Mouse (Mus musculus) urinary bladder, postnatal 36 days (tissue): Measurements from ENCODE around the gene C1s2.
"Not testable (repeated sequence)": the region's sequence is repeated elsewhere in the genome, so short reads cannot be mapped to it uniquely, and the experiment has no call there.

Experiments
- DNase-seq, 2 experiments: peaks; one replicate each; pipeline ENCODE4 v3.0.0; 2022; ENCODE audit warnings: low spot score in 2 of 2, mixed read lengths in 1 of 2

Gene C1s2

DNA sequence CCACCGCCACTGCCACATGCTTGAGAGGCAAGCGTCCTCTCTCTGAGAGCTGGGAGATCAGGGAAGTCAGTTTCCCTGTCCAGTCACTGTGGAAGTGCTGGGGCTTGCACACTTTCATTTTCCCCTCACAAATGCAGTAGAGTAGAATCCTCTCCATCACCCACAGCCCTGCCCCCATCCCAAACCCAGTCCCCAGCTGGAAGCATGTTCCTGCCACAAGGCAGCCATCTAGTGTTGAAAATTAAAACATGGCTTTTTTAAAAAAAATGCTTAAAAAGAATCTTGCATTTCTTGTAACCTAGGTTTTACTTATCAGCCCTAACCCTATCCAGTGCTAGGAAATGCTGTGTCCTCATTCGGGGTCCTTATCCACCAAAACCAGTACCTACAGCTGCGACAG, 4.2 kb upstream of the C1s2 start:
- DNase-seq, result no peak

DNA sequence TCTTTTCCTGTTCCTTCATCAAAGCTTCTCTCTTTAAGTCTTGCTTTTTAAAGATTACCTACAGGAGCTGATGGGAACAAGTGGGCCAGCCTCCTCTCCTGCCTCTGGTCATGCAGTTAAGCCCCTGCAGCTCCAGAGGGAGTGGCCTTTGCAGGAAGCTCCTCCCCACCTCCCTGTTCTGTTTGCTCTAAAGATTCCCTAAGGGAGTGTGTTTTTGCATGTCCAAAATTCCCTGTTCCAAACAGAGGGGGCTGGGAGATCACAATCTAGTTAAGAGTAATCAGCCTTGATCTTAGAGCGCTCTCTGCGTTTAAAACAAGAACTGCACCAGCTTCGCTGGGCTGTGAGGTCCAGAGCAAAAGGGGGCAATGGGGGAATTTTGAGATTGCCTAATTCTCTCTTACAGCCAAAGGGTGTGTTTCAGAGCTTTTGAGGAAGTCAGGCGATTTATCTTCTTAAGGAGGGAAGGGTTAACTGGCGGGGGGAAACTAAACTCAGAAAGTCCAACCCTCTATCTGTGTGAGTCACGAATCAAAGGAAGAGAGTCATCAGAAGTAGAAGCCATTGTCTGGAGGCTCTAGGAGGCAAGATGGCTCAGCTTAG, 1.1 kb upstream of the C1s2 start:
- DNase-seq, result not testable (repeated sequence)

DNA sequence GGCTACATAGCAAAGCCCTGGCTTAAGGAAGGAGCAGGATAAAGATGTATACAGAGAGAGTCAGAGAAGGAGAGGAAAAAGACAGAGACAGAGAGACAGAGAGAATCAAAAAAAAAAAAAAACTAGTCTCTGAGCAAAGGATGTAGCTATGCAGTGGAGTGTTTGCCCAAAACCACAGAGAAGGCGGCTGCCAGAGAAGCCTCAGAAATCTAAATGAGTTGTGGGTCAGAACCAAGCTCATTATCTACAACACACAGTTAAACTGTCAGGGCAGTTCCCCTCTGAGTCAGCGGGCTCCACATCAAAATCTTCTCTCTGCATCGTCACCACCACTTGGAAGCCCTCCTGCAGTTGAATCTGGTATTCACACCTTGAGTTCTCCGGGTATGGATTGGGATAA, 5.1 kb downstream of the C1s2 start:
- DNase-seq, result no peak

- DNase-seq, result not testable (repeated sequence)
Measured at GRCm38 (mm10) chr6:124626184-124626583, 9.7 kb downstream of the C1s2 start.

- no peak for DNase-seq
Measured at GRCm38 (mm10) chr6:124625612-124626011, 10.3 kb downstream of the C1s2 start.

- DNase-seq, result no peak
Measured at GRCm38 (mm10) chr6:124602031-124602430, 33.9 kb downstream of the C1s2 start.

- no peak for DNase-seq
Measured at GRCm38 (mm10) chr6:124593121-124593520, 42.8 kb downstream of the C1s2 start.

DNA sequence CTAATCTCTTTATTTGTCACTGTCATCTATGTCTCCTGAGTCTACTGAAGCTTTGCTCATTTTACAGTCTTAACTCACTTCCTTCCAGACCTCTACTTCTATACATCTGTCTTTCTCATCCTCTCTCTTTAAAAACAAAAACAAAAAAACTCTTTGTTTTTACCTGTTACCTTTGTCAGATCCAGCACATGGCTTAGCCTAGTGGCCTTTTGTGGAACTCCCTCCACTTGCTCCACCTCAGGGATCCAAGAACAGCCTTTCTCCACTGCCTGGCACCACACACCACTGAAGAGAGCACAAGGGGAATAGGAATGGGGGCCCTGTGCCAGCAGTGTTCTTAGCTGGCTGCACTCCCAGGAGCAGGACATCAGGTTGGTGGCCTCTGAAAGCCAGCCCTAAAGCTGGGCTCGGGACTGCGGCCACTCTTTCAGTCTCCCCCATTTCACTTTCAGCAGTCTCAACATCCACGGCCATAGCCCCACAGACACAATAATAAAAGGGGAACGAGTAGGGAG, 43.6 kb downstream of the C1s2 start:
- peak in 1 of 2 experiments; percentile 22 for DNase-seq

GRCm38 (mm10) chr6:124588771-124589170, 47.1 kb downstream of the C1s2 start:
- DNase-seq, result no peak

GRCm38 (mm10) chr6:124586266-124586665, 49.6 kb downstream of the C1s2 start:
- no peak for DNase-seq

GRCm38 (mm10) chr6:124585761-124586160, 50.1 kb downstream of the C1s2 start:
- peak in 1 of 2 experiments; percentile 51 for DNase-seq

DNA sequence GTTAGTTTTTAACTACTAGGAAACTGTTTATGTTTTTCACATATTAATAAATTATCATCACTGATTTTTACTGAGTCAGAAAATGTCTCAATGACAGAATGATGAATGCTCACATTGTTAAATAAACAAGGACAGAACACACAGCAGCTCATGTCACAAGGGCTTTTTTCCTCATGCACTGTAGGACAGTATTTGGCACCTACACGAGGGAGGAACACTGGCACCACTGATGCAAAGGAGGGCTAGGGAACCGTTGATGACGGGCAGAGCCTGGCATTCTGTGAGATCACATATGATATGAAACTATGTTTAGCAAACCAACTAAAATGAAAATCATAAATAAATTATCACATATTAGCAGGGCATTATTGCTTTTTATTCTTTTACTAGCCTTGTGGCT, 51.0 kb downstream of the C1s2 start:
- no peak for DNase-seq

GRCm38 (mm10) chr6:124582231-124582630, 53.7 kb downstream of the C1s2 start:
- DNase-seq, result no peak

DNA sequence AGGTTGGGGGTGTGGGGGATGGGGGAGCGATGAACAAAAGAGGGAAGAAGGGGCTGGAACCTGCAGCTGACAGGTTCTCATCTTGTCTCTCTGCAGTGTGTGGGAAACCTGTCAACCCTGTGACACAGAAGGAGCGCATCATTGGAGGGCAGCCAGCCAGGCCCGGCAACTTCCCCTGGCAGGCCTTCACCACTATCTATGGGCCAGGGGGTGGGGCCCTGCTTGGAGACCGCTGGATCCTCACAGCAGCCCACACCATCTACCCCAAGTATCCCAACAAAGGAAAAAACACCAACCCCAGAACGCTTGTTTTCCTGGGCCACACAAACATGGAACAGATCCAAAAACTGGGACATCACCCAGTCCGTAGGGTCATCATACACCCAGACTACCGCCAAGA, 55.7 kb downstream of the C1s2 start:
- not testable (repeated sequence) for DNase-seq

GRCm38 (mm10) chr6:124575155-124575678, 60.7 kb downstream of the C1s2 start:
- not testable (repeated sequence) for DNase-seq
